Comparison of ENCODE assay signal across 11 mouse cellular contexts in the genomic region with DNA sequence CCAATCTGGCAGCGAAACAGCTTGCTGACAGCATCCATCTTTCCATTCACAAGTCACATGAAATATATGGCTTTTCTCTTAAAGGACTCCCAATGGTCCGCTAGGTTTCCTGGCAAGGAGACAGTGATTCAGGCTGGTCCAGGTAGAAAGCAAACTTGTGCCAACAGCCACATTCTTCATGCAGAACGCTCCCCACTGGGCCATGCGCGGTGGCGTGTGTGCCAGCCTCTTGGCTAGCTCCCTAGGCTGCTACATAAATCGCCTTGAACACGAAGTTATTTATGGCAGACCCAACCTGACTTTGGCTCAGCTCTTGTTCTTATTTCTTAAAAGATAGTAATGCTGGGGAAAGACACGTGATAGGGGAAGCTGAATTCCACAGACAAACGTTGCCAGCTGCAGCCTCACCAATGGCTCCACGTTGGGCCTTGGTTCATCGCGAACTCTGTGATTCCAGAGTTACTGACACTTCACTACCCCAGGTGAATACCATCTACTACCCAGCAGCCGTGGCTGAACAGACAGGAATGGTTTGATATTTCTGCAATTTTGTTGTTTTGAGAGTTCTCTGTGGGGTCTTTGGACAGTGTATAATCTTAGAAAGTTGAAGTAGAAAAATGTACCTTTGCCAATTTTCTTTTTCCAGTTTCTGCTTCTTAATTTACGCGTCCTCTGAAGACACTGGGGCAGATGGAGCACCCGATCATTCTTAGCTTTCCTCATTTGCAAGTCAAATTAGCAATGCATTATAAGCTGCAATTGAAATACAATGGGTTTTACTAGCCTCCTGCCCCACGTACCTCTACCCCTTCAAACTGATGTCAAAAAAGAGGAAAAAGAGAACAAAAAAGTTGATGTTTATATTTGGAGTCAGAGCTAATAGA.
DNase-seq lines count a peak whose midpoint lies in the region; ATAC-seq lines count a peak whose summit lies in the region.
"Had no signal": no experiment of that assay in that cellular context is flagged by ENCODE, and none has a peak within 500 bp of the region (broad histone marks: within the 10 kb centered on the region; RNA-seq: fewer than 3 reads in every experiment).

No protein-coding gene starts in this region.

- peaks cover 26% of the 10 kb centered on the region for H3K4me1 ChIP-seq in forebrain, embryonic 12.5 days
- H3K4me1 ChIP-seq in midbrain, embryonic 13.5 days (replicated peaks), result peaks cover 19% of the 10 kb centered on the region

- intact Hi-C loops in heart, postnatal 25 days (cut with DNase I), result no loop called here

- DNase-seq in heart, adult 11 months, result peak; percentile 74
- no peak for DNase-seq in heart, postnatal 25 days (ENCODE audit: low spot score)
- DNase-seq in brain, adult 2 months (ENCODE audit: low read depth, low spot score), result peak; percentile 59
- DNase-seq in layer of hippocampus, adult 9-11 months, result no peak
- no peak for DNase-seq in thymus, postnatal 25 days
- no peak for DNase-seq in testis, postnatal 10 days (ENCODE audit: low spot score)
- DNase-seq: gastrocnemius, postnatal 25 days; lung, adult 2 months had no signal

- H3K9ac ChIP-seq in forebrain, embryonic 12.5 days, result no peak overlapping the region
- no peak overlapping the region for H3K9ac ChIP-seq in midbrain, embryonic 13.5 days (replicated peaks)

- 50% methylated on average over 18 of the region's 18 CpGs for WGBS in forebrain, embryonic 12.5 days
- 48% methylated on average over 18 of the region's 18 CpGs for WGBS in midbrain, embryonic 13.5 days

- H3K9me3 ChIP-seq in forebrain, embryonic 12.5 days, result no peaks in the 10 kb centered on the region
- H3K9me3 ChIP-seq in midbrain, embryonic 13.5 days, result no peaks in the 10 kb centered on the region

- H3K27ac ChIP-seq in forebrain, embryonic 12.5 days, result peak overlapping the region; percentile 67
- no peak overlapping the region for H3K27ac ChIP-seq in midbrain, embryonic 13.5 days

- H3K4me3 ChIP-seq in forebrain, embryonic 12.5 days (replicated peaks), result no peak overlapping the region
- no peak overlapping the region for H3K4me3 ChIP-seq in midbrain, embryonic 13.5 days (replicated peaks)

- H3K4me2 ChIP-seq in forebrain, embryonic 12.5 days, result 0 out of 2 replicates have a peak overlapping the region, but pooled peaks have one; percentile 8
- no peak overlapping the region for H3K4me2 ChIP-seq in midbrain, embryonic 13.5 days (replicated peaks)

- H3K27me3 ChIP-seq in forebrain, embryonic 12.5 days, result no peaks in the 10 kb centered on the region
- 0 out of 2 replicates have a peak, but pooled peaks cover 2% of the 10 kb centered on the region for H3K27me3 ChIP-seq in midbrain, embryonic 13.5 days

- peak; percentile 67; the same call in 1 of the 2 replicates for ATAC-seq in forebrain, embryonic 12.5 days (ENCODE audit: low FRiP score)
- ATAC-seq in midbrain, embryonic 13.5 days, result 0 out of 2 replicates have a peak, but pooled peaks have one; percentile 73
- ATAC-seq: inflammation-experienced regulatory T-cells, adult 6 months had no signal

- no peaks in the 10 kb centered on the region for H3K36me3 ChIP-seq in forebrain, embryonic 12.5 days (replicated peaks)
- no peaks in the 10 kb centered on the region for H3K36me3 ChIP-seq in midbrain, embryonic 13.5 days

Comparison
In these comparisons a context has a peak if more than half of its experiments do, and no peak if none do; other contexts are left out.
1. DNase-seq: peak in heart, adult 11 months (single experiment) and brain, adult 2 months (single experiment); none in heart, postnatal 25 days (single experiment), layer of hippocampus, adult 9-11 months (single experiment), thymus, postnatal 25 days (single experiment) and testis, postnatal 10 days (single experiment).